Mouse (Mus musculus): ENCODE measurements around the gene Rtn1. TPM values are rescaled to one million over a fixed set of nuclear protein-coding genes. Genes with fewer than 3 reads are reported as not detected.

The Rtn1 gene
- polyA plus RNA-seq, 1 experiment from 2014 or later = 69.3 TPM

- no peak for ATAC-seq
Observed at GRCm38 (mm10) chr12:72417762-72418161, 8.9 kb upstream of the Rtn1 start.

DNA sequence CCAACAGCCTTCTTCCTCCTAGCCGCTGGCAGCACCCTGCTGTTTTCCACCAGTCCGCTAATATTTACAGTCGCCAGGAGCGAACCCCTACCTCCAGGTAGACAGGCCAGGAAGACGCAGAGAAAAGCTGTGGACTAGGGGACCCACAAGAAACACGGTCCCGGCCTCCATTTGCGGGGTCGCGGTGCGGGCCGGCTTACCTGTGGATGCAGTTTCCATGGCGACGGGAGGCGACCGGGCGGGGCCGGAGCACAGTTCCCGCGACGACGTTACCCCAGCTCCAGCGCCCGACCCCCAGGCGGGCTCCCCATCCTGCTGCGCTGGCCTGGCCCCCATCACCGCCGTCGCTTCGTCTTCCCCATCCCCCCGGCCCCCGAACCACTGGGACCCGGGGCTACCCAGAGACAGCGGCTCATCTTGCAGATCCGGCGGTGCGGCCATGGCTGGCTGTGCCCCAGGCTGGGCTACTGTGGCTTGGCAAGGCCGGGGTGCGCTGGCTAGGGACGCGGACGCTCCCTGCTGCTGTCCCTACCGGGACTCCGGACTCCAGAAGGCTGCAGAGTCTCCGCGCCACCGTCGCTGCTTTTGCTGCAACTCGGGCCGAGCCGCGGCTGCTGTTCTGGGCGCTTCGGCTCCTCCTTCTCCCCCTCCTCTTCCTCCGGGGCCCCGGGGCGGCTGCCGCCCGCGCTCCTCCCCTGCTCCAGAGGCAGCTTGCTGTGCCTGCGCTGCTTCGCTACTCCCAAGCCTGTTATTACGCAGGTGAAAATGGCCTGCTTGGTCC, 553 bp downstream of the Rtn1 start:
- Histone ChIP-seq H3K4me1 (ENCODE audit: control insufficient read depth, insufficient read depth, low read length) (peaks cover 8% of the 10 kb centered on the region), H3K4me3 (ENCODE audit: low read length) (peak overlapping the region; percentile 61), H3K27ac (ENCODE audit: low read length) (no peak overlapping the region), H3K4me2 (ENCODE audit: low read depth, low read length) (peak overlapping the region; percentile 96), H3K36me3 (ENCODE audit: control insufficient read depth, insufficient read depth, low read length) (no peaks in the 10 kb centered on the region), H3K9me3 (ENCODE audit: control insufficient read depth, low read length) (no peaks in the 10 kb centered on the region), H3K27me3 (replicated peaks; ENCODE audit: control insufficient read depth, insufficient read depth, low read length) (peaks cover 27% of the 10 kb centered on the region), H3K9ac (ENCODE audit: low read depth, low read length) (peak overlapping the region; percentile 59)
- ATAC-seq = peak; percentile 81
- WGBS = under 1% methylated on average over 63 of the region's 63 CpGs

More at GRCm38 (mm10) chr12:72417762-72418161, 8.9 kb upstream of the Rtn1 start:
- Histone ChIP-seq H3K27ac (ENCODE audit: low read length) (no peak overlapping the region), H3K4me2 (ENCODE audit: low read depth, low read length) (no peak overlapping the region), H3K4me1 (ENCODE audit: control insufficient read depth, insufficient read depth, low read length) (no peaks in the 10 kb centered on the region), H3K9ac (ENCODE audit: low read depth, low read length) (no peak overlapping the region), H3K9me3 (ENCODE audit: control insufficient read depth, low read length) (no peaks in the 10 kb centered on the region), H3K27me3 (replicated peaks; ENCODE audit: control insufficient read depth, insufficient read depth, low read length) (no peaks in the 10 kb centered on the region), H3K36me3 (ENCODE audit: control insufficient read depth, insufficient read depth, low read length) (no peaks in the 10 kb centered on the region), H3K4me3 (ENCODE audit: low read length) (no peak overlapping the region)
- WGBS = 34% methylated on average over 3 of the region's 3 CpGs

GRCm38 (mm10) chr12:72407721-72408110, 1.1 kb downstream of the Rtn1 start:
- Histone ChIP-seq H3K4me1 (ENCODE audit: control insufficient read depth, insufficient read depth, low read length) (peaks cover 8% of the 10 kb centered on the region), H3K36me3 (ENCODE audit: control insufficient read depth, insufficient read depth, low read length) (no peaks in the 10 kb centered on the region), H3K27ac (ENCODE audit: low read length) (no peak overlapping the region), H3K4me3 (ENCODE audit: low read length) (peak overlapping the region; percentile 61), H3K9me3 (ENCODE audit: control insufficient read depth, low read length) (no peaks in the 10 kb centered on the region), H3K27me3 (replicated peaks; ENCODE audit: control insufficient read depth, insufficient read depth, low read length) (peaks cover 27% of the 10 kb centered on the region), H3K4me2 (ENCODE audit: low read depth, low read length) (peak overlapping the region; percentile 96), H3K9ac (ENCODE audit: low read depth, low read length) (no peak overlapping the region)
- no peak for ATAC-seq
- 1% methylated on average over 17 of the region's 17 CpGs for WGBS

- Histone ChIP-seq H3K4me2 (ENCODE audit: low read depth, low read length) (no peak overlapping the region), H3K36me3 (ENCODE audit: control insufficient read depth, insufficient read depth, low read length) (no peaks in the 10 kb centered on the region), H3K4me1 (ENCODE audit: control insufficient read depth, insufficient read depth, low read length) (peaks cover 8% of the 10 kb centered on the region), H3K4me3 (ENCODE audit: low read length) (peak overlapping the region; percentile 61), H3K9me3 (ENCODE audit: control insufficient read depth, low read length) (no peaks in the 10 kb centered on the region), H3K9ac (ENCODE audit: low read depth, low read length) (no peak overlapping the region), H3K27ac (ENCODE audit: low read length) (no peak overlapping the region), H3K27me3 (replicated peaks; ENCODE audit: control insufficient read depth, insufficient read depth, low read length) (peaks cover 27% of the 10 kb centered on the region)
- no peak for ATAC-seq
- WGBS = 11% methylated on average over 11 of the region's 11 CpGs
Observed at GRCm38 (mm10) chr12:72407146-72407545, 1.7 kb downstream of the Rtn1 start.

DNA sequence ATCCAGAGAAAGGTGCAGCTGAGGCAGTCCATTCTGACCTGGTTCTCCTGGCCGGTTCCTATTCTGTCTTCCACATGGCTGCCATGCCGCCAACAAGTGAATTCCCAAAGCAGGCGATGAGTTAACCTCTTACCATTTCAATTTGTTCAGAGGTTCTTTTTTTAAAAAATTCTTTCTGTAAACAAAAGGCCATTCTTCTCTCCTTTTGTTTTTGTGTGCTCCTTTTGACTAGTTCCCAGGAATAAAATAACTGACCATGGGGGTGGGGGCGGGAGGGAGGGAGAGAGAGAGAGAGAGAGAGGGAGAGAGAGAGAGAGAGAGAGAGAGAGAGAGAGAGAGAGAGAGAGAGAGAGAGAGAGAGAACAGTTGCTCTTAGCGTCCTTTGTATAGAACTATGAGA, 3.8 kb downstream of the Rtn1 start:
- Histone ChIP-seq H3K9me3 (ENCODE audit: control insufficient read depth, low read length) (no peaks in the 10 kb centered on the region), H3K4me3 (ENCODE audit: low read length) (no peak overlapping the region), H3K27me3 (replicated peaks; ENCODE audit: control insufficient read depth, insufficient read depth, low read length) (peaks cover 27% of the 10 kb centered on the region), H3K4me1 (ENCODE audit: control insufficient read depth, insufficient read depth, low read length) (peaks cover 8% of the 10 kb centered on the region), H3K9ac (ENCODE audit: low read depth, low read length) (no peak overlapping the region), H3K27ac (ENCODE audit: low read length) (no peak overlapping the region), H3K4me2 (ENCODE audit: low read depth, low read length) (no peak overlapping the region), H3K36me3 (ENCODE audit: control insufficient read depth, insufficient read depth, low read length) (no peaks in the 10 kb centered on the region)
- ATAC-seq = no peak
- whole genome bisulfite sequencing = 57% methylated on average over 4 of the region's 5 CpGs

GRCm38 (mm10) chr12:72393046-72393805, 15.6 kb downstream of the Rtn1 start:
- ATAC-seq = no peak
- no peaks in the 10 kb centered on the region for H3K9me3 ChIP-seq (ENCODE audit: control insufficient read depth, low read length)
- H3K4me1 ChIP-seq (ENCODE audit: control insufficient read depth, insufficient read depth, low read length) = no peaks in the 10 kb centered on the region
- H3K4me2 ChIP-seq (ENCODE audit: low read depth, low read length) = no peak overlapping the region
- no peak overlapping the region for H3K4me3 ChIP-seq (ENCODE audit: low read length)
- 48% methylated on average over 13 of the region's 13 CpGs for WGBS
- H3K27ac ChIP-seq (ENCODE audit: low read length) = no peak overlapping the region
- H3K9ac ChIP-seq (ENCODE audit: low read depth, low read length) = no peak overlapping the region
- H3K27me3 ChIP-seq (replicated peaks; ENCODE audit: control insufficient read depth, insufficient read depth, low read length) = no peaks in the 10 kb centered on the region
- no peaks in the 10 kb centered on the region for H3K36me3 ChIP-seq (ENCODE audit: control insufficient read depth, insufficient read depth, low read length)

GRCm38 (mm10) chr12:72390346-72390745, 18.5 kb downstream of the Rtn1 start:
- H3K9ac ChIP-seq (ENCODE audit: low read depth, low read length) = no peak overlapping the region
- H3K27me3 ChIP-seq (replicated peaks; ENCODE audit: control insufficient read depth, insufficient read depth, low read length) = no peaks in the 10 kb centered on the region
- no peaks in the 10 kb centered on the region for H3K9me3 ChIP-seq (ENCODE audit: control insufficient read depth, low read length)
- H3K36me3 ChIP-seq (ENCODE audit: control insufficient read depth, insufficient read depth, low read length) = no peaks in the 10 kb centered on the region
- H3K4me1 ChIP-seq (ENCODE audit: control insufficient read depth, insufficient read depth, low read length) = no peaks in the 10 kb centered on the region
- H3K4me3 ChIP-seq (ENCODE audit: low read length) = no peak overlapping the region
- 43% methylated on average over 2 of the region's 2 CpGs for WGBS
- no peak overlapping the region for H3K4me2 ChIP-seq (ENCODE audit: low read depth, low read length)
- no peak for ATAC-seq
- no peak overlapping the region for H3K27ac ChIP-seq (ENCODE audit: low read length)

DNA sequence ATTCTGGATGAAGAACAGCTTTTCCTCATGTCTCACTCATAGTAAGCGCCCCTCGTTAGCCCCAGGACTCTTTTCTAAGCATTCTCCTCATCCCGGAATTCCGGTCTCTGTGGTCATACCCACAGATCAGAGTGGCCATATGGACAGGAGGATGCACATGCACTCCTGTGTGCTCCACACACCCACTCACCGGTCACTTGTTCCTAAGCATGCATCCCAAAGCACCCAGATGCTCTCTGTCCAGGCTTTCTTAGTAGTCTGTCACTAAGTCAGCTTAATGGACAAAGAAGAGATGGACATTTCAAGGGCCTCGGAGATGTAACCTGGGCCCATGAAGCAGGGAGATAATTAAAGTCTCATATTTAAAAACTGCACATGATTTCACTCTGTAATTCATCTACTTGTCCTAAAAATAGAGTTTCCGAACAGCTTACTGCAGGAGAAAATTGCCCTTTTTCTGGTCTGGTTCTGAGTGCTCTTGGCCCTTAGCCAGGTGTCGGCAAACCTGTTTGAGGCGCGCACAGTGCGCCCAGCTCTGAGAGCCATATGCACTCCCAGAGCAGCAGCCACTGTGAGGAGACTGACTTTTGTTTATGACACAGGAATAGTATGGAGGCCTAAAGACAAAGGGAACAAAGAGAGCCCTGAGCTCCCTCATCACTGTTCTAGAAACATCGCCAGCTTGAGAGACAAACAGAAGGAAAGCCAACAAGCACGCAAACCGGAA, 19.3 kb downstream of the Rtn1 start:
- H3K4me2 ChIP-seq (ENCODE audit: low read depth, low read length) = no peak overlapping the region
- no peak overlapping the region for H3K9ac ChIP-seq (ENCODE audit: low read depth, low read length)
- no peak overlapping the region for H3K4me3 ChIP-seq (ENCODE audit: low read length)
- no peak for ATAC-seq
- 69% methylated on average over 14 of the region's 14 CpGs for WGBS
- no peaks in the 10 kb centered on the region for H3K4me1 ChIP-seq (ENCODE audit: control insufficient read depth, insufficient read depth, low read length)
- no peaks in the 10 kb centered on the region for H3K9me3 ChIP-seq (ENCODE audit: control insufficient read depth, low read length)
- no peaks in the 10 kb centered on the region for H3K27me3 ChIP-seq (replicated peaks; ENCODE audit: control insufficient read depth, insufficient read depth, low read length)
- H3K36me3 ChIP-seq (ENCODE audit: control insufficient read depth, insufficient read depth, low read length) = no peaks in the 10 kb centered on the region
- no peak overlapping the region for H3K27ac ChIP-seq (ENCODE audit: low read length)

- 94% methylated on average over 5 of the region's 5 CpGs for WGBS
- Histone ChIP-seq H3K4me3 (ENCODE audit: low read length) (no peak overlapping the region), H3K9ac (ENCODE audit: low read depth, low read length) (no peak overlapping the region), H3K4me2 (ENCODE audit: low read depth, low read length) (no peak overlapping the region), H3K36me3 (ENCODE audit: control insufficient read depth, insufficient read depth, low read length) (no peaks in the 10 kb centered on the region), H3K4me1 (ENCODE audit: control insufficient read depth, insufficient read depth, low read length) (no peaks in the 10 kb centered on the region), H3K27ac (ENCODE audit: low read length) (no peak overlapping the region), H3K27me3 (replicated peaks; ENCODE audit: control insufficient read depth, insufficient read depth, low read length) (no peaks in the 10 kb centered on the region), H3K9me3 (ENCODE audit: control insufficient read depth, low read length) (no peaks in the 10 kb centered on the region)
- no peak for ATAC-seq
Observed at GRCm38 (mm10) chr12:72388835-72389234, 20.0 kb downstream of the Rtn1 start.

All from intestine, embryonic 16.5 days (tissue).